Mouse (Mus musculus): ENCODE data around the gene Vps41.

Vps41 gene

GRCm38 (mm10) chr13:18794454-18794853 is 77.4 kb downstream of the Vps41 start:
- DNase-seq (ENCODE audit: low spot score in 2 of 2) = no peak

- DNase-seq (ENCODE audit: low spot score in 2 of 2) = no peak
Observed at GRCm38 (mm10) chr13:18797555-18797954, 80.5 kb downstream of the Vps41 start.

- no peak for DNase-seq (ENCODE audit: low spot score in 2 of 2)
Observed at GRCm38 (mm10) chr13:18800434-18800833, 83.3 kb downstream of the Vps41 start.

- no peak for DNase-seq (ENCODE audit: low spot score in 2 of 2)
Observed at GRCm38 (mm10) chr13:18809465-18809864, 92.4 kb downstream of the Vps41 start.

GRCm38 (mm10) chr13:18809978-18810675 is 93.0 kb downstream of the Vps41 start:
- peak in 1 of 2 experiments; percentile 24 for DNase-seq (ENCODE audit: low spot score in 2 of 2)

GRCm38 (mm10) chr13:18824420-18825123 is 107.5 kb downstream of the Vps41 start:
- DNase-seq (ENCODE audit: low spot score in 2 of 2) = no peak

- no peak for DNase-seq (ENCODE audit: low spot score in 2 of 2)
Observed at GRCm38 (mm10) chr13:18827029-18827428, 109.9 kb downstream of the Vps41 start.

GRCm38 (mm10) chr13:18830486-18830885 is 113.4 kb downstream of the Vps41 start:
- DNase-seq (ENCODE audit: low spot score in 2 of 2) = no peak

GRCm38 (mm10) chr13:18839231-18839630 is 122.1 kb downstream of the Vps41 start:
- no peak for DNase-seq (ENCODE audit: low spot score in 2 of 2)

GRCm38 (mm10) chr13:18840366-18840765 is 123.3 kb downstream of the Vps41 start:
- no peak for DNase-seq (ENCODE audit: low spot score in 2 of 2)

GRCm38 (mm10) chr13:18841019-18841418 is 123.9 kb downstream of the Vps41 start:
- DNase-seq (ENCODE audit: low spot score in 2 of 2) = no peak

GRCm38 (mm10) chr13:18841752-18842282 is 124.7 kb downstream of the Vps41 start:
- no peak for DNase-seq (ENCODE audit: low spot score in 2 of 2)

GRCm38 (mm10) chr13:18842556-18842955 is 125.5 kb downstream of the Vps41 start:
- DNase-seq (ENCODE audit: low spot score in 2 of 2) = no peak

- no peak for DNase-seq (ENCODE audit: low spot score in 2 of 2)
Observed at GRCm38 (mm10) chr13:18843546-18843945, 126.5 kb downstream of the Vps41 start.

- DNase-seq (ENCODE audit: low spot score in 2 of 2) = no peak
Observed at GRCm38 (mm10) chr13:18847386-18847785, 130.3 kb downstream of the Vps41 start.

GRCm38 (mm10) chr13:18849563-18849962 is 132.5 kb downstream of the Vps41 start:
- no peak for DNase-seq (ENCODE audit: low spot score in 2 of 2)

GRCm38 (mm10) chr13:18851182-18851581 is 134.1 kb downstream of the Vps41 start:
- no peak for DNase-seq (ENCODE audit: low spot score in 2 of 2)

GRCm38 (mm10) chr13:18852718-18853117 is 135.6 kb downstream of the Vps41 start:
- no peak for DNase-seq (ENCODE audit: low spot score in 2 of 2)

- DNase-seq (ENCODE audit: low spot score in 2 of 2) = no peak
Observed at GRCm38 (mm10) chr13:18856026-18856802, 139.1 kb downstream of the Vps41 start.

GRCm38 (mm10) chr13:18858183-18858582 is 141.1 kb downstream of the Vps41 start:
- peak; percentile 83 to 84 for DNase-seq (ENCODE audit: low spot score in 2 of 2)

- DNase-seq (ENCODE audit: low spot score in 2 of 2) = no peak
Observed at GRCm38 (mm10) chr13:18859389-18859788, 142.3 kb downstream of the Vps41 start.

GRCm38 (mm10) chr13:18868030-18868490 is 151.0 kb downstream of the Vps41 start:
- DNase-seq (ENCODE audit: low spot score in 2 of 2) = peak in 1 of 2 experiments; percentile 48
